Mouse (Mus musculus) bone marrow, adult 2 months (tissue): ENCODE results near the gene Hist1h4a.

Source experiments
- CTCF ChIP-seq: fragments of 200-500 bp; IDR thresholded peaks from 2 replicates; pipeline ENCODE4 v1.5.1; 2011; ENCODE audit warnings: low read length, control low read depth; ENCODE audit not compliant: control insufficient read depth, insufficient read depth
- POLR2A ChIP-seq: fragments of 200-500 bp; IDR thresholded peaks from 2 replicates; pipeline ENCODE4 v1.6.1; 2011; ENCODE audit warnings: low read depth, mild to moderate bottlenecking, control low read depth, low read length, borderline replicate concordance; ENCODE audit not compliant: control insufficient read depth

DNA sequence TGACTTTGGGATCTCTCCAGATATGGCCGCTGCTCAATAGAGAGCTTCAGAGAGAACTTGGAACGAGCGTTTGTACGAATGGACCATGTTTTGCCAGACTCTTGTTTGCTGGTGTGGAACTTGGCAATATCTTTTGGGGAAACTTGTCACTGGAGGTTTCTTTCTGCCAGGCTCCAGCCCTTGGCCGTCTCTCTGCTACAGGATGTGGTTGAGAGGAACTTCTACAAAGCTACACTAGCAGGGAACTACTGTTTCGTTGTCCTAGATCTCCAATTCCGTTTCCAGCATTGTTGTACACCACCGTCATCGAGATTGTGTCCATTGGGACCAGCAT is 31.9 kb downstream of the Hist1h4a start:
- no peak for TF ChIP-seq POLR2A
- no peak for TF ChIP-seq CTCF
